Mouse (Mus musculus) neural tube, embryonic 14.5 days (tissue): Measurements from ENCODE around the gene Cinp. TPM values are rescaled to one million over a fixed set of nuclear protein-coding genes. Genes with fewer than 3 reads are reported as not detected.

Source experiments
- ATAC-seq: fragments of 200-750 bp; cut with Nextera tagmentation; 2 replicates; pipeline ENCODE4 v1.8.0; 2017; ENCODE audit warnings: low read depth, mild to moderate bottlenecking, moderate TSS enrichment, moderate library complexity
- H3K27ac ChIP-seq: fragments of 300-500 bp; sonication (generic); 2 replicates; pipeline ENCODE4 v1.5.1; 2014; ENCODE audit warnings: low read depth, mild to moderate bottlenecking, control low read depth, low read length, moderate library complexity, mixed read lengths
- H3K27me3 ChIP-seq: fragments of 300-500 bp; sonication (generic); 2 replicates; pipeline ENCODE4 v1.6.1; 2014; ENCODE audit warnings: low read length; ENCODE audit not compliant: control insufficient read depth, insufficient read depth
- H3K36me3 ChIP-seq: fragments of 300-500 bp; sonication (generic); 2 replicates; pipeline ENCODE4 v1.6.1; 2014; ENCODE audit warnings: low read length, mixed read lengths; ENCODE audit not compliant: control insufficient read depth, insufficient read depth
- H3K4me1 ChIP-seq: fragments of 300-500 bp; sonication (generic); 2 replicates; pipeline ENCODE4 v1.6.1; 2014; ENCODE audit warnings: low read length; ENCODE audit not compliant: control insufficient read depth, insufficient read depth
- H3K4me2 ChIP-seq: fragments of 300-500 bp; sonication (generic); 2 replicates; pipeline ENCODE4 v1.6.1; 2014; ENCODE audit warnings: mild to moderate bottlenecking, low read depth, low read length, control low read depth
- H3K4me3 ChIP-seq: fragments of 300-500 bp; sonication (generic); 2 replicates; pipeline ENCODE4 v1.5.1; 2014; ENCODE audit warnings: low read depth, low read length, control low read depth, mixed read lengths
- H3K9ac ChIP-seq: fragments of 300-500 bp; sonication (generic); replicated peaks from 2 replicates; pipeline ENCODE4 v1.6.1; 2014; ENCODE audit warnings: low read depth, mild to moderate bottlenecking, control low read depth, low read length, mixed read lengths
- H3K9me3 ChIP-seq: fragments of 300-500 bp; sonication (generic); 2 replicates; pipeline ENCODE4 v1.6.1; 2016; ENCODE audit warnings: low read length; ENCODE audit not compliant: control insufficient read depth
- WGBS: fragments of 180-500 bp; shearing (Covaris S2); extraction: QIAGEN DNeasy Blood & Tissue Kit; methylation state at CpG from one replicate; pipeline ENCODE4 v1.1.7; 2014; 5-methylcytosine and 5-hydroxymethylcytosine counted together
- polyA plus RNA-seq: library from polyadenylated mRNA; unstranded; fragments of >200 nt; fragmentation: Nextera tagmentation; extraction: Ambion mirVana; gene quantifications from 2 replicates; pipeline ENCODE4 v1.2.1, GENCODE M21; 2014

The Cinp gene
- polyA plus RNA-seq, 1 experiment from 2014 or later = 97.5 TPM

GRCm38 (mm10) chr12:110903536-110903935, 14.6 kb upstream of the Cinp start:
- no peaks in the 10 kb centered on the region for H3K36me3 ChIP-seq
- no peak overlapping the region for H3K4me3 ChIP-seq
- no peak overlapping the region for H3K27ac ChIP-seq
- no peak overlapping the region for H3K4me2 ChIP-seq
- H3K4me1 ChIP-seq = no peaks in the 10 kb centered on the region
- no peaks in the 10 kb centered on the region for H3K9me3 ChIP-seq
- ATAC-seq = no peak
- 97% methylated on average over 2 of the region's 2 CpGs for WGBS
- H3K9ac ChIP-seq = no peak overlapping the region
- no peaks in the 10 kb centered on the region for H3K27me3 ChIP-seq

- H3K9me3 ChIP-seq = no peaks in the 10 kb centered on the region
- no peak for ATAC-seq
- no peaks in the 10 kb centered on the region for H3K27me3 ChIP-seq
- no peak overlapping the region for H3K4me3 ChIP-seq
- WGBS = 80% methylated on average over 4 of the region's 4 CpGs
- no peak overlapping the region for H3K27ac ChIP-seq
- no peaks in the 10 kb centered on the region for H3K4me1 ChIP-seq
- H3K36me3 ChIP-seq = no peaks in the 10 kb centered on the region
- no peak overlapping the region for H3K4me2 ChIP-seq
- H3K9ac ChIP-seq = no peak overlapping the region
Measured at GRCm38 (mm10) chr12:110902106-110902505, 13.2 kb upstream of the Cinp start.

DNA sequence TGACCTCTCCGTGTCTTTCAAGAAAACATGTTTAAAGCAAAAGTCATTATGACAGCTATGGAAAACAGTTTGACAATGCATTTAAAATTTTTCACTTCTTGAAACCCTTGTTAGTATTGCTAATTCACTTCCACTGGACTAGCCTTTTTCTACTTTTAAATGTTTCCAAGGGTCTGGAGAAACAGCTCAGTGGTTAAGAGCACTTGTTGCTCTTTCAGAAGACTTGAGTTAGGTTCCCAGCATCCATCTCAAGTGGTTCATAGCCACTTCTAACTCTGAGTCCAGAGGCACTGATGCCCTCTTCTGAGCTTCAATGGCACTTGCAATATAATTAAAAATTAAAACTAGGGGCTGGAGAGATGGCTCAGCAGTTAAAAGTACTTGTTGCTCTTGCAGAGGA, 2.9 kb upstream of the Cinp start:
- no peaks in the 10 kb centered on the region for H3K27me3 ChIP-seq
- H3K4me2 ChIP-seq = no peak overlapping the region
- no peaks in the 10 kb centered on the region for H3K9me3 ChIP-seq
- no peak overlapping the region for H3K9ac ChIP-seq
- H3K4me3 ChIP-seq = no peak overlapping the region
- no peak overlapping the region for H3K27ac ChIP-seq
- no peaks in the 10 kb centered on the region for H3K36me3 ChIP-seq
- peaks cover 15% of the 10 kb centered on the region for H3K4me1 ChIP-seq
- WGBS = 95% methylated on average over 1 of the region's 1 CpGs
- no peak for ATAC-seq

DNA sequence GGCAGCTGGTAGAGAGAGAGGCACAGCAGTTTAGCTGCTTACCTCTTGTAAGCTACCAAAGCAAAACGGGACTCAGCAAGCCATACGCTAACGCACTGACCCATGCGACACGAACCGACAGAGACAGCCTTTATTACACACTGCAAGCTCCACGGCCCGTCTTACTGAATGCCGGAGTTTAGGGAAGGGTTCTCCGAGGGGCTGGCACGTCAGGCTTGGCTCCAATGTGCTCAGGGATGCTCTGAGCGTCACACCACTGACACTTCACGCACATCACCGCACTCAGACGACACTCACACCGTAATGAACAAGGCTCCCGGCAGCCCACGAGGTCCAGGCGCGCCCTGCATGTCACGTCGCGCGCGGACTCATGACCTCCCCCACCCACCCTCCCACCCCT, 339 bp downstream of the Cinp start:
- WGBS = under 1% methylated on average over 25 of the region's 25 CpGs
- peaks cover 15% of the 10 kb centered on the region for H3K4me1 ChIP-seq
- no peak; the same call in none of the 2 replicates for ATAC-seq
- no peaks in the 10 kb centered on the region for H3K36me3 ChIP-seq
- H3K27ac ChIP-seq = no peak overlapping the region
- no peaks in the 10 kb centered on the region for H3K27me3 ChIP-seq
- peak overlapping the region; percentile 45 for H3K4me3 ChIP-seq
- peak overlapping the region; percentile 96 for H3K4me2 ChIP-seq
- no peaks in the 10 kb centered on the region for H3K9me3 ChIP-seq
- H3K9ac ChIP-seq = peak overlapping the region; percentile 72

DNA sequence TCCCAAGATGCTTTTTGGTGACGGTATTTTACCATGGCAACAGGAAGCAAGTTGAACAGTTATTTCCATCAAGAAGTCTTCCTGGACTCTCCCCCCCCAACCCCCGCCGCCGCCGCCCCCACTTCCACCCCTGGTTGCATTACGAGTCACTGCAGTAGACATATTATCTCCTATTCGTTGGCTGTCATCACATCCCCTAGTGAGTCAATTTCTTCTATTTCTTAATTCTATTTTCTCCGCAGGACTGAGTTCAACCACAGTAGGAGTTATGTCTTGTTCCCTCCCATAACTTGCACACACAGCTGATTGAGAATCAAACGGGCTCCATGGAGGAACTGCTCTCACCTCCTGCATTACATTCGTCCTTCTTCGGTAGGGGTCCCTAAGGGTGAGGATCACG, 839 bp downstream of the Cinp start:
- Histone ChIP-seq H3K9me3 (no peaks in the 10 kb centered on the region), H3K4me2 (peak overlapping the region; percentile 96), H3K4me3 (peak overlapping the region; percentile 45), H3K27ac (no peak overlapping the region), H3K4me1 (peaks cover 15% of the 10 kb centered on the region), H3K9ac (peak overlapping the region; percentile 72), H3K36me3 (no peaks in the 10 kb centered on the region), H3K27me3 (no peaks in the 10 kb centered on the region)
- WGBS = 53% methylated on average over 12 of the region's 12 CpGs
- no peak for ATAC-seq

GRCm38 (mm10) chr12:110885251-110885650, 3.7 kb downstream of the Cinp start:
- H3K27me3 ChIP-seq = no peaks in the 10 kb centered on the region
- H3K4me3 ChIP-seq = no peak overlapping the region
- H3K36me3 ChIP-seq = peaks cover 6% of the 10 kb centered on the region; the same call in 1 of the 2 replicates
- no peak for ATAC-seq
- 98% methylated on average over 2 of the region's 2 CpGs for WGBS
- no peak overlapping the region for H3K27ac ChIP-seq
- H3K4me1 ChIP-seq = peaks cover 14% of the 10 kb centered on the region
- H3K4me2 ChIP-seq = no peak overlapping the region
- H3K9ac ChIP-seq = no peak overlapping the region
- no peaks in the 10 kb centered on the region for H3K9me3 ChIP-seq

DNA sequence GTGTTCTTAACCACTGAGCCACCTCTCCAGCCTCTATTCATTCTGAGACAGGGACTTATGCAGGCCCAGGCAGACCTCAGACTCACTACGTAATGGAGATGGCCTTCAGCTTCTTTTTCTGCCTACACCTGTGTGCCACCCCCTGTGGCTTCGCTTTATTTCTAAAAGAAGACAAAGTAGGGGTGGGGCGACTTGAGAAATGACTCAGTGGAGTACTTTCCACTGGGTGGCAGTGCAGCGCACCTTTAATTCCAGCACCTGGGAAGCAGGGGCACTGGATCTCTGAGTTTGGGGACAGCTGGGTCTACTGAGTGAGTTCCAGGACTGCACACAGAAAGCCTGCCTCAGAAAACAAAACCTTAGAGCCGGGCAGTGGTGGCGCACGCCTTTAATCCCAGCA, 6.7 kb downstream of the Cinp start:
- 94% methylated on average over 7 of the region's 7 CpGs for WGBS

GRCm38 (mm10) chr12:110875351-110875750, 13.6 kb downstream of the Cinp start:
- Histone ChIP-seq H3K9ac (no peak overlapping the region), H3K27me3 (no peaks in the 10 kb centered on the region), H3K9me3 (no peaks in the 10 kb centered on the region), H3K36me3 (peaks cover 50% of the 10 kb centered on the region), H3K4me2 (no peak overlapping the region), H3K4me1 (no peaks in the 10 kb centered on the region), H3K27ac (no peak overlapping the region), H3K4me3 (no peak overlapping the region)
- no peak for ATAC-seq
- 93% methylated on average over 2 of the region's 2 CpGs for WGBS

More for the DNA sequence above, 6.7 kb downstream of the Cinp start:
- Histone ChIP-seq H3K9me3 (no peaks in the 10 kb centered on the region), H3K36me3 (peaks cover 20% of the 10 kb centered on the region), H3K27me3 (no peaks in the 10 kb centered on the region), H3K4me2 (no peak overlapping the region), H3K4me3 (no peak overlapping the region), H3K27ac (no peak overlapping the region), H3K4me1 (no peaks in the 10 kb centered on the region), H3K9ac (no peak overlapping the region)
- ATAC-seq = no peak

DNA sequence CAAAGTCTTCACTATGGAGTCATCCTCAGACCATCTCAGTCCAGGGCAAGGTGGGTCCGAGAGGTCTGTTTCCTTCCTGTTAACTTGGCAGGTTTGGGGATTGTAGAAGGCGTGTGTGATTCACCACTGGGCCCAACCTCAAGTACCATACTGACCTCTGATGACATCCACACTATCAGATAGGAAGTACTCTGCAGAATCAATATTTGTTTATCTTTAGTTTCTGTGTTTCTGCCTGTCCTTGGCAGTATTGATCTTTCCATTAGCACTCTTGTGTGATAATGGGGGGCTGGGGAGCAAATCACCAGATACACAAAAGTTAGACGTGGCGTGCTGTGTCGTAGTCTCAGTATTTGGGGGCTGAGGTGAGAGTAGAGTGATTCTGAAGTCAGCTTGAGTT, 17.7 kb downstream of the Cinp start:
- H3K27me3 ChIP-seq = no peaks in the 10 kb centered on the region
- H3K9me3 ChIP-seq = no peaks in the 10 kb centered on the region
- no peak for ATAC-seq
- H3K27ac ChIP-seq = no peak overlapping the region
- H3K36me3 ChIP-seq = peaks cover 55% of the 10 kb centered on the region
- no peaks in the 10 kb centered on the region for H3K4me1 ChIP-seq
- WGBS = 90% methylated on average over 5 of the region's 5 CpGs
- H3K9ac ChIP-seq = no peak overlapping the region
- no peak overlapping the region for H3K4me3 ChIP-seq
- no peak overlapping the region for H3K4me2 ChIP-seq

DNA sequence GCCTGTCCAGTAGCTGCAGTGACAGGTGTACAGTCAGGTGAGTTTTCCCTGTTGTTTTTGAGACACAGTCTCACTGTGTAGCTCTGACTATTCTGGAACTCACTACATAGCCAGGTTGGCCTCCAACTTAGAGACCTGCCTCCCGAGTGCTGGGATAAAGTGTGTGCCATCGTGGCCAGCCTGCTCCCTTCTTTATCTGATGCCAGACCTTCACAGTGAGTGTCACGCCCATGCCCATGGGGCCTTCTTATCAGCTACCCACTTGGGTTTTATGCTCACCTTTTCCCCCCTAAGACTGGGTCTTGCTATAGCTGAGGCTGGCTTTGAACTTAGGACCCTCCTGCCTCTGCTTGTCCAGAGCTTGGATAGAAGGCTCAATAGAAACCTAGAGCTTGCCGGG, 18.8 kb downstream of the Cinp start:
- ATAC-seq = no peak
- no peaks in the 10 kb centered on the region for H3K4me1 ChIP-seq
- no peaks in the 10 kb centered on the region for H3K27me3 ChIP-seq
- no peak overlapping the region for H3K4me3 ChIP-seq
- no peak overlapping the region for H3K27ac ChIP-seq
- H3K9ac ChIP-seq = no peak overlapping the region
- H3K9me3 ChIP-seq = no peaks in the 10 kb centered on the region
- no peak overlapping the region for H3K4me2 ChIP-seq
- WGBS = 83% methylated on average over 4 of the region's 4 CpGs
- peaks cover 50% of the 10 kb centered on the region for H3K36me3 ChIP-seq
